Mouse (Mus musculus) mature B cell (primary cell): ENCODE data around the gene Rgs17.

Experiments used
- in situ Hi-C: fragments of 300-500 bp; cut with MboI; formaldehyde crosslinking; loops from 2 replicates; pipeline ENCODE4 v1.14.3; 2019

Gene Rgs17

GRCm38 (mm10) chr10:5823740-5824491 lies 98.3 kb downstream of the Rgs17 start, which contains the start of gene Mtrf1l:
TSS of gene Mtrf1l (minus strand) at chr10:5823910.
- in situ Hi-C loops = loop anchor here (25.0 kb wide), 2 partner anchors 1388 to 1837 kb away; partner anchors contain the start of gene Cnksr3

GRCm38 (mm10) chr10:5823291-5823739 lies 98.9 kb downstream of the Rgs17 start:
- in situ Hi-C loops = loop anchor here (25.0 kb wide), 2 partner anchors 1389 to 1836 kb away; partner anchors contain the start of gene Cnksr3

- in situ Hi-C loops = loop anchor here (25.0 kb wide), 2 partner anchors 1394 to 1831 kb away; partner anchors contain the start of gene Cnksr3
These were observed 103.4 kb downstream of the Rgs17 start for GRCm38 (mm10) chr10:5818772-5819171.

GRCm38 (mm10) chr10:5815968-5816367 lies 106.2 kb downstream of the Rgs17 start:
- in situ Hi-C loops = loop anchor here (25.0 kb wide), 2 partner anchors 1396 to 1829 kb away; partner anchors contain the start of gene Cnksr3

- in situ Hi-C loops = loop anchor here (25.0 kb wide), 2 partner anchors 1399 to 1826 kb away; partner anchors contain the start of gene Cnksr3
These were observed 108.5 kb downstream of the Rgs17 start for GRCm38 (mm10) chr10:5813724-5814123.

GRCm38 (mm10) chr10:5807683-5808082 lies 114.5 kb downstream of the Rgs17 start:
- in situ Hi-C loops = loop anchor here (25.0 kb wide), 2 partner anchors 1405 to 1820 kb away; partner anchors contain the start of gene Cnksr3

- in situ Hi-C loops = loop anchor here (25.0 kb wide), 2 partner anchors 1405 to 1820 kb away; partner anchors contain the start of gene Cnksr3
These were observed 115.2 kb downstream of the Rgs17 start for GRCm38 (mm10) chr10:5806996-5807395.

GRCm38 (mm10) chr10:5806416-5806815 lies 115.8 kb downstream of the Rgs17 start:
- in situ Hi-C loops = loop anchor here (25.0 kb wide), 2 partner anchors 1406 to 1819 kb away; partner anchors contain the start of gene Cnksr3

GRCm38 (mm10) chr10:5805731-5806307 lies 116.4 kb downstream of the Rgs17 start:
- in situ Hi-C loops = loop anchor here (25.0 kb wide), 2 partner anchors 1406 to 1819 kb away; partner anchors contain the start of gene Cnksr3

- in situ Hi-C loops = loop anchor here (25.0 kb wide), 2 partner anchors 1407 to 1818 kb away; partner anchors contain the start of gene Cnksr3
These were observed 116.9 kb downstream of the Rgs17 start, which contains the start of gene Fbxo5 for GRCm38 (mm10) chr10:5805243-5805730. TSS of gene Fbxo5 (minus strand) at chr10:5805600.

GRCm38 (mm10) chr10:5804691-5805156 lies 117.5 kb downstream of the Rgs17 start:
- in situ Hi-C loops = loop anchor here (25.0 kb wide), 2 partner anchors 1408 to 1817 kb away; partner anchors contain the start of gene Cnksr3

GRCm38 (mm10) chr10:5803739-5804138 lies 118.5 kb downstream of the Rgs17 start:
- in situ Hi-C loops = loop anchor here (25.0 kb wide), 2 partner anchors 1409 to 1816 kb away; partner anchors contain the start of gene Cnksr3

GRCm38 (mm10) chr10:5802866-5803265 lies 119.3 kb downstream of the Rgs17 start:
- in situ Hi-C loops = loop anchor here (25.0 kb wide), 2 partner anchors 1409 to 1816 kb away; partner anchors contain the start of gene Cnksr3

GRCm38 (mm10) chr10:5800490-5800889 lies 121.7 kb downstream of the Rgs17 start:
- in situ Hi-C loops = loop anchor here (25.0 kb wide), 2 partner anchors 1412 to 1813 kb away; partner anchors contain the start of gene Cnksr3

- in situ Hi-C loops = no loop called here
These were observed 124.1 kb downstream of the Rgs17 start for GRCm38 (mm10) chr10:5798069-5798468.

- in situ Hi-C loops = no loop called here
These were observed 131.5 kb downstream of the Rgs17 start for GRCm38 (mm10) chr10:5790657-5791056.

- in situ Hi-C loops = no loop called here
These were observed 135.3 kb downstream of the Rgs17 start for GRCm38 (mm10) chr10:5786923-5787322.
